Mouse (Mus musculus) kidney, postnatal 25 days (tissue): ENCODE results near the gene Dner.

Experiments used
- DNase-seq, 2 experiments: peaks; one replicate each; pipeline ENCODE4 v3.0.0; 2021; ENCODE audit warnings: mixed read lengths in 2 of 2

Dner gene

GRCm38 (mm10) chr1:84628244-84628643 lies 67.8 kb downstream of the Dner start:
- no peak for DNase-seq

GRCm38 (mm10) chr1:84622978-84623554 lies 73.0 kb downstream of the Dner start:
- no peak for DNase-seq

GRCm38 (mm10) chr1:84621308-84621707 lies 74.7 kb downstream of the Dner start:
- DNase-seq: no peak

- DNase-seq: no peak
Observed at GRCm38 (mm10) chr1:84619131-84619760, 76.8 kb downstream of the Dner start.

- DNase-seq: no peak
Observed at GRCm38 (mm10) chr1:84618094-84618493, 77.9 kb downstream of the Dner start.

- no peak for DNase-seq
Observed at GRCm38 (mm10) chr1:84616133-84616532, 79.9 kb downstream of the Dner start.

- no peak for DNase-seq
Observed at GRCm38 (mm10) chr1:84614596-84614995, 81.4 kb downstream of the Dner start.

GRCm38 (mm10) chr1:84613119-84613518 lies 82.9 kb downstream of the Dner start:
- DNase-seq: no peak

- DNase-seq: no peak
Observed at GRCm38 (mm10) chr1:84611331-84611730, 84.7 kb downstream of the Dner start.

GRCm38 (mm10) chr1:84599025-84599424 lies 97.0 kb downstream of the Dner start:
- DNase-seq: no peak

GRCm38 (mm10) chr1:84596023-84596422 lies 100.0 kb downstream of the Dner start:
- no peak for DNase-seq

GRCm38 (mm10) chr1:84592394-84592793 lies 103.6 kb downstream of the Dner start:
- DNase-seq: no peak

GRCm38 (mm10) chr1:84590534-84590933 lies 105.5 kb downstream of the Dner start:
- DNase-seq: no peak

- no peak for DNase-seq
Observed at GRCm38 (mm10) chr1:84585434-84585833, 110.6 kb downstream of the Dner start.

- DNase-seq: peak; percentile 51 to 76
Observed at GRCm38 (mm10) chr1:84581812-84582211, 114.2 kb downstream of the Dner start.

- DNase-seq: peak in 1 of 2 experiments; percentile 42
Observed at GRCm38 (mm10) chr1:84561841-84562240, 134.2 kb downstream of the Dner start.

- no peak for DNase-seq
Observed at GRCm38 (mm10) chr1:84561387-84561786, 134.6 kb downstream of the Dner start.

- DNase-seq: no peak
Observed at GRCm38 (mm10) chr1:84556546-84557511, 139.2 kb downstream of the Dner start.

- no peak for DNase-seq
Observed at GRCm38 (mm10) chr1:84552005-84552404, 144.0 kb downstream of the Dner start.

- DNase-seq: no peak
Observed at GRCm38 (mm10) chr1:84550065-84550368, 146.0 kb downstream of the Dner start.

GRCm38 (mm10) chr1:84549367-84550064 lies 146.5 kb downstream of the Dner start:
- no peak for DNase-seq

GRCm38 (mm10) chr1:84536069-84536468 lies 160.0 kb downstream of the Dner start:
- DNase-seq: no peak

GRCm38 (mm10) chr1:84525514-84525913 lies 170.5 kb downstream of the Dner start:
- DNase-seq: peak in 1 of 2 experiments; percentile 16
